Mouse (Mus musculus) embryonic facial prominence, embryonic 12.5 days (tissue): ENCODE data around the gene Apln. TPM values are rescaled to one million over a fixed set of nuclear protein-coding genes. Genes with fewer than 3 reads are reported as not detected.

ENCODE experiments used
- ATAC-seq: fragments of 200-750 bp; cut with Nextera tagmentation; 2 replicates; pipeline ENCODE4 v1.8.0; 2017; ENCODE audit not compliant: insufficient number of reproducible peaks, insufficient read depth, low FRiP score, low TSS enrichment
- H3K27ac ChIP-seq: fragments of 300-500 bp; sonication (generic); 2 replicates; pipeline ENCODE4 v1.5.1; 2016; ENCODE audit warnings: mild to moderate bottlenecking
- H3K27me3 ChIP-seq: fragments of 300-500 bp; sonication (generic); 2 replicates; pipeline ENCODE4 v1.6.1; 2016; ENCODE audit warnings: mild to moderate bottlenecking, moderate library complexity
- H3K36me3 ChIP-seq: fragments of 300-500 bp; sonication (generic); 2 replicates; pipeline ENCODE4 v1.6.1; 2016; ENCODE audit warnings: mild to moderate bottlenecking
- H3K4me1 ChIP-seq: fragments of 300-500 bp; sonication (generic); 2 replicates; pipeline ENCODE4 v1.6.1; 2016
- H3K4me2 ChIP-seq: fragments of 300-500 bp; sonication (generic); replicated peaks from 2 replicates; pipeline ENCODE4 v1.6.1; 2016; ENCODE audit warnings: mild to moderate bottlenecking, moderate library complexity
- H3K4me3 ChIP-seq: fragments of 300-500 bp; sonication (generic); 2 replicates; pipeline ENCODE4 v1.5.1; 2016; ENCODE audit warnings: mild to moderate bottlenecking
- H3K9ac ChIP-seq: fragments of 300-500 bp; sonication (generic); 2 replicates; pipeline ENCODE4 v1.6.1; 2016; ENCODE audit warnings: mild to moderate bottlenecking, moderate library complexity
- H3K9me3 ChIP-seq: fragments of 300-500 bp; sonication (generic); 2 replicates; pipeline ENCODE4 v1.6.1; 2016; ENCODE audit warnings: mild to moderate bottlenecking, moderate library complexity
- WGBS: fragments of 180-500 bp; shearing (Covaris S2); methylation state at CpG from one replicate; pipeline ENCODE4 v1.1.7; 2016; 5-methylcytosine and 5-hydroxymethylcytosine counted together
- polyA plus RNA-seq: library from polyadenylated mRNA; unstranded; fragments of >200 nt; fragmentation: Nextera tagmentation; extraction: Ambion mirVana; gene quantifications from 2 replicates; pipeline ENCODE4 v1.2.1, GENCODE M21; 2016

Gene Apln
- 5.7 and 6.2 TPM in 2 replicates for polyA plus RNA-seq

- whole genome bisulfite sequencing = 18% methylated on average over 66 of the region's 73 CpGs
- peak within 1 kb of the TSS; percentile 70 for H3K4me2 ChIP-seq
- H3K4me3 ChIP-seq = peak within 1 kb of the TSS; percentile 46
- ATAC-seq = peak; percentile 75; the same call in 1 of the 2 replicates
- peaks cover 17% of the 10 kb centered on the region; the same call in 1 of the 2 replicates for H3K27me3 ChIP-seq
- no peaks in the 10 kb centered on the region for H3K4me1 ChIP-seq
- 0 out of 2 replicates have a peak within 1 kb of the TSS, but pooled peaks have one; percentile 57 for H3K27ac ChIP-seq
- H3K9ac ChIP-seq = peak within 1 kb of the TSS; percentile 52
- H3K9me3 ChIP-seq = no peaks in the 10 kb centered on the region
- no peaks in the 10 kb centered on the region for H3K36me3 ChIP-seq
Observed at GRCm38 (mm10) chrX:48034144-48035113, at the start of gene Apln. TSS of gene Apln (minus strand) at chrX:48034853.

- H3K36me3 ChIP-seq = no peaks in the 10 kb centered on the region
- no peaks in the 10 kb centered on the region for H3K4me1 ChIP-seq
- WGBS = 63% methylated on average over 5 of the region's 5 CpGs
- H3K9me3 ChIP-seq = no peaks in the 10 kb centered on the region
- no peak overlapping the region for H3K27ac ChIP-seq
- no peak for ATAC-seq
- H3K27me3 ChIP-seq = no peaks in the 10 kb centered on the region
- no peak overlapping the region for H3K4me2 ChIP-seq
- H3K4me3 ChIP-seq = no peak overlapping the region
- H3K9ac ChIP-seq = no peak overlapping the region
Observed at GRCm38 (mm10) chrX:48082364-48082763, 47.7 kb upstream of the Apln start.

GRCm38 (mm10) chrX:48076806-48077425 is 42.3 kb upstream of the Apln start:
- ATAC-seq = no peak
- H3K36me3 ChIP-seq = no peaks in the 10 kb centered on the region

GRCm38 (mm10) chrX:48074691-48075090 is 40.0 kb upstream of the Apln start:
- WGBS = 82% methylated on average over 3 of the region's 3 CpGs
- H3K27ac ChIP-seq = no peak overlapping the region
- H3K36me3 ChIP-seq = no peaks in the 10 kb centered on the region
- peaks cover 7% of the 10 kb centered on the region; the same call in 1 of the 2 replicates for H3K27me3 ChIP-seq
- H3K4me3 ChIP-seq = no peak overlapping the region
- no peak overlapping the region for H3K9ac ChIP-seq
- H3K4me2 ChIP-seq = no peak overlapping the region
- H3K4me1 ChIP-seq = no peaks in the 10 kb centered on the region
- no peak for ATAC-seq
- H3K9me3 ChIP-seq = no peaks in the 10 kb centered on the region

More at GRCm38 (mm10) chrX:48076806-48077425, 42.3 kb upstream of the Apln start:
- no peak overlapping the region for H3K9ac ChIP-seq
- WGBS = 69% methylated on average over 4 of the region's 4 CpGs
- H3K27ac ChIP-seq = no peak overlapping the region
- no peak overlapping the region for H3K4me2 ChIP-seq
- no peaks in the 10 kb centered on the region for H3K9me3 ChIP-seq
- H3K27me3 ChIP-seq = 0 out of 2 replicates have a peak, but pooled peaks cover 5% of the 10 kb centered on the region
- H3K4me1 ChIP-seq = no peaks in the 10 kb centered on the region
- H3K4me3 ChIP-seq = no peak overlapping the region

- 23% methylated on average over 5 of the region's 5 CpGs for WGBS
- ATAC-seq = no peak
- Histone ChIP-seq H3K4me3 (no peak overlapping the region), H3K9ac (no peak overlapping the region), H3K9me3 (no peaks in the 10 kb centered on the region), H3K4me2 (no peak overlapping the region), H3K36me3 (no peaks in the 10 kb centered on the region), H3K4me1 (no peaks in the 10 kb centered on the region), H3K27me3 (peaks cover 7% of the 10 kb centered on the region; the same call in 1 of the 2 replicates), H3K27ac (no peak overlapping the region)
Observed at GRCm38 (mm10) chrX:48072401-48072800, 37.7 kb upstream of the Apln start.

GRCm38 (mm10) chrX:48071961-48072360 is 37.3 kb upstream of the Apln start:
- H3K4me1 ChIP-seq = no peaks in the 10 kb centered on the region
- H3K9me3 ChIP-seq = no peaks in the 10 kb centered on the region
- no peaks in the 10 kb centered on the region for H3K36me3 ChIP-seq
- peaks cover 7% of the 10 kb centered on the region; the same call in 1 of the 2 replicates for H3K27me3 ChIP-seq
- no peak overlapping the region for H3K4me3 ChIP-seq
- no peak overlapping the region for H3K4me2 ChIP-seq
- H3K27ac ChIP-seq = no peak overlapping the region
- WGBS = 24% methylated on average over 3 of the region's 3 CpGs
- no peak overlapping the region for H3K9ac ChIP-seq
- ATAC-seq = no peak

GRCm38 (mm10) chrX:48066891-48067290 is 32.2 kb upstream of the Apln start:
- ATAC-seq = no peak
- H3K36me3 ChIP-seq = no peaks in the 10 kb centered on the region
- H3K4me1 ChIP-seq = no peaks in the 10 kb centered on the region
- H3K4me3 ChIP-seq = no peak overlapping the region
- H3K4me2 ChIP-seq = no peak overlapping the region
- no peaks in the 10 kb centered on the region for H3K9me3 ChIP-seq
- 80% methylated on average over 3 of the region's 3 CpGs for WGBS
- H3K27ac ChIP-seq = no peak overlapping the region
- no peak overlapping the region for H3K9ac ChIP-seq
- H3K27me3 ChIP-seq = peaks cover 2% of the 10 kb centered on the region; the same call in 1 of the 2 replicates

- 39% methylated on average over 5 of the region's 5 CpGs for WGBS
- no peaks in the 10 kb centered on the region for H3K27me3 ChIP-seq
- H3K27ac ChIP-seq = no peak overlapping the region
- H3K4me3 ChIP-seq = no peak overlapping the region
- no peaks in the 10 kb centered on the region for H3K36me3 ChIP-seq
- no peak overlapping the region for H3K4me2 ChIP-seq
- H3K4me1 ChIP-seq = no peaks in the 10 kb centered on the region
- no peak overlapping the region for H3K9ac ChIP-seq
- H3K9me3 ChIP-seq = no peaks in the 10 kb centered on the region
- ATAC-seq = no peak
Observed at GRCm38 (mm10) chrX:48064166-48064853, 29.7 kb upstream of the Apln start.

GRCm38 (mm10) chrX:48062481-48062880 is 27.8 kb upstream of the Apln start:
- Histone ChIP-seq H3K4me2 (no peak overlapping the region), H3K4me3 (no peak overlapping the region), H3K4me1 (no peaks in the 10 kb centered on the region), H3K27me3 (no peaks in the 10 kb centered on the region), H3K9ac (no peak overlapping the region), H3K27ac (no peak overlapping the region), H3K9me3 (no peaks in the 10 kb centered on the region), H3K36me3 (no peaks in the 10 kb centered on the region)
- no peak for ATAC-seq
- 73% methylated on average over 4 of the region's 4 CpGs for WGBS

GRCm38 (mm10) chrX:48054186-48055015 is 19.7 kb upstream of the Apln start:
- Histone ChIP-seq H3K4me3 (peak overlapping the region; percentile 25; the same call in 1 of the 2 replicates), H3K36me3 (no peaks in the 10 kb centered on the region), H3K27me3 (no peaks in the 10 kb centered on the region), H3K9me3 (no peaks in the 10 kb centered on the region), H3K4me2 (peak overlapping the region; percentile 50), H3K27ac (no peak overlapping the region), H3K9ac (0 out of 2 replicates have a peak overlapping the region, but pooled peaks have one; percentile 27), H3K4me1 (no peaks in the 10 kb centered on the region)
- 33% methylated on average over 31 of the region's 31 CpGs for WGBS
- ATAC-seq = 0 out of 2 replicates have a peak, but pooled peaks have one; percentile 67
